30 mouse cellular contexts compared by ENCODE assay signal in genomic region chr2:153963334-153963733, GRCm38 (mm10). TPM values are rescaled to one million over a fixed set of nuclear protein-coding genes. Genes with fewer than 3 reads are reported as not detected.
DNase-seq lines count a peak whose midpoint lies in the region; ATAC-seq and TF ChIP-seq lines count a peak whose summit lies in the region.
"Had no signal": no experiment of that assay in that cellular context is flagged by ENCODE, and none has a peak within 500 bp of the region (broad histone marks: within the 10 kb centered on the region; RNA-seq: fewer than 3 reads in every experiment).

No protein-coding gene starts in this region.

- intact Hi-C loops in heart, postnatal 25 days (cut with DNase I): no loop called here

- H3K4me1 ChIP-seq in hindbrain, postnatal 0 days (ENCODE audit: insufficient read depth, low read length): no peaks in the 10 kb centered on the region
- no peaks in the 10 kb centered on the region for H3K4me1 ChIP-seq in hindbrain, embryonic 10.5 days (replicated peaks)
- no peaks in the 10 kb centered on the region for H3K4me1 ChIP-seq in intestine, postnatal 0 days (replicated peaks; ENCODE audit: control insufficient read depth, insufficient read depth, low read length)
- H3K4me1 ChIP-seq: kidney, embryonic 15.5 days; midbrain, embryonic 12.5 days had no signal

- H3K9me3 ChIP-seq in hindbrain, postnatal 0 days (ENCODE audit: low read length): no peaks in the 10 kb centered on the region
- H3K9me3 ChIP-seq in hindbrain, embryonic 10.5 days: no peaks in the 10 kb centered on the region
- H3K9me3 ChIP-seq in intestine, postnatal 0 days (ENCODE audit: control insufficient read depth): no peaks in the 10 kb centered on the region
- H3K9me3 ChIP-seq: kidney, embryonic 15.5 days; midbrain, embryonic 12.5 days had no signal

- H3K27ac ChIP-seq in hindbrain, postnatal 0 days: no peak overlapping the region
- no peak overlapping the region for H3K27ac ChIP-seq in hindbrain, embryonic 10.5 days
- no peak overlapping the region for H3K27ac ChIP-seq in intestine, postnatal 0 days (ENCODE audit: low read depth, low read length)
- H3K27ac ChIP-seq: kidney, embryonic 15.5 days; midbrain, embryonic 12.5 days had no signal

- H3K36me3 ChIP-seq in hindbrain, postnatal 0 days (ENCODE audit: insufficient read depth, low read length): no peaks in the 10 kb centered on the region
- H3K36me3 ChIP-seq in hindbrain, embryonic 10.5 days: no peaks in the 10 kb centered on the region
- no peaks in the 10 kb centered on the region for H3K36me3 ChIP-seq in intestine, postnatal 0 days (ENCODE audit: control insufficient read depth, insufficient read depth)
- H3K36me3 ChIP-seq: kidney, embryonic 15.5 days; midbrain, embryonic 12.5 days had no signal

- H3K4me3 ChIP-seq in hindbrain, postnatal 0 days (ENCODE audit: low read length): no peak overlapping the region
- H3K4me3 ChIP-seq in hindbrain, embryonic 10.5 days: no peak overlapping the region
- H3K4me3 ChIP-seq in intestine, postnatal 0 days (ENCODE audit: low read depth, low read length): no peak overlapping the region
- H3K4me3 ChIP-seq: kidney, embryonic 15.5 days; midbrain, embryonic 12.5 days had no signal

- no peak overlapping the region for H3K4me2 ChIP-seq in hindbrain, postnatal 0 days (ENCODE audit: low read depth, low read length)
- no peak overlapping the region for H3K4me2 ChIP-seq in intestine, postnatal 0 days (replicated peaks; ENCODE audit: low read depth)
- H3K4me2 ChIP-seq: heart, embryonic 11.5 days; kidney, embryonic 15.5 days; midbrain, embryonic 12.5 days had no signal

- WGBS in hindbrain, postnatal 0 days: 71% methylated on average over 1 of the region's 1 CpGs
- 88% methylated on average over 1 of the region's 1 CpGs for WGBS in hindbrain, embryonic 10.5 days
- WGBS in intestine, postnatal 0 days: 83% methylated on average over 1 of the region's 1 CpGs

- no peak overlapping the region for H3K9ac ChIP-seq in hindbrain, postnatal 0 days (replicated peaks; ENCODE audit: low read length)
- no peak overlapping the region for H3K9ac ChIP-seq in intestine, postnatal 0 days (ENCODE audit: low read depth, low read length)
- H3K9ac ChIP-seq: kidney, embryonic 15.5 days; midbrain, embryonic 12.5 days had no signal

- peak; percentile 38 for DNase-seq in hindbrain, postnatal 0 days (ENCODE audit: low spot score)
- no peak for DNase-seq in hindbrain, embryonic 10.5 days (ENCODE audit: low spot score)
- peak; percentile 25 to 28 for DNase-seq in right cerebral cortex, adult 2 months (ENCODE audit: low spot score in 2 of 2)
- DNase-seq in right cerebral cortex, postnatal 10 days (ENCODE audit: low spot score in 2 of 2): no peak
- peak; percentile 99 for DNase-seq in cerebellum, adult 9-10 months
- DNase-seq in heart, postnatal 25 days (ENCODE audit: low spot score): no peak
- DNase-seq in embryo, embryonic 9.5 days (ENCODE audit: extremely low spot score): no peak
- DNase-seq: embryo, embryonic 11 days; gastrocnemius, postnatal 14 days; heart, adult 11 months; kidney, adult 11 months; kidney, postnatal 36 days had no signal

- H3K27me3 ChIP-seq in hindbrain, postnatal 0 days (ENCODE audit: insufficient read depth, low read length): no peaks in the 10 kb centered on the region
- no peaks in the 10 kb centered on the region for H3K27me3 ChIP-seq in hindbrain, embryonic 10.5 days (ENCODE audit: insufficient read depth, poor library complexity, severe bottlenecking)
- no peaks in the 10 kb centered on the region for H3K27me3 ChIP-seq in intestine, postnatal 0 days (replicated peaks; ENCODE audit: control insufficient read depth, insufficient read depth, low read length)
- H3K27me3 ChIP-seq: kidney, embryonic 15.5 days; midbrain, embryonic 12.5 days had no signal

- ATAC-seq in hindbrain, postnatal 0 days: 0 out of 2 replicates have a peak, but pooled peaks have one; percentile 18
- ATAC-seq in intestine, postnatal 0 days: no peak
- ATAC-seq: CD4-positive, CD25-positive, alpha-beta regulatory T cell, adult 4 months; lung, postnatal 0 days had no signal

- no peak for TF ChIP-seq CTCF in hindbrain, postnatal 0 days (IDR thresholded peaks at IDR 0.05; ENCODE audit: low read depth)
- no peak for TF ChIP-seq CTCF in intestine, postnatal 0 days (IDR thresholded peaks at IDR 0.05; ENCODE audit: low read depth)

RNA-seq across cellular contexts. Expression of gene Bpifa6, which starts 11.4 kb away (rescaled TPM):
- not detected in 2 replicates for total RNA-seq in hindbrain, postnatal 0 days (2014; rRNA removed)
- not detected in 2 replicates for polyA plus RNA-seq in hindbrain, postnatal 0 days (2015; fragmentation: Nextera tagmentation; extraction: Ambion mirVana)
- not detected in 2 replicates for polyA plus RNA-seq in hindbrain, embryonic 10.5 days (2016; fragmentation: Nextera tagmentation; extraction: Ambion mirVana)
- total RNA-seq in heart, postnatal 25 days (2021): not detected
- polyA plus RNA-seq in intestine, postnatal 0 days (2015; fragmentation: Nextera tagmentation; extraction: Ambion mirVana): not detected in 2 replicates
- total RNA-seq: gastrocnemius, postnatal 14 days; left cerebral cortex, adult 8-10 months; liver, adult 2 months; megakaryocyte progenitor cell, adult 5-6 weeks; monocyte, adult 5-6 weeks; neutrophil, adult 5-6 weeks had no signal
- polyA plus RNA-seq: CD4-positive, CD25-positive, alpha-beta regulatory T cell, adult 4 months; embryonic facial prominence, embryonic 14.5 days; forebrain, embryonic 14.5 days; heart, embryonic 11.5 days; heart, postnatal 0 days; hindbrain, embryonic 11.5 days; kidney, embryonic 15.5 days; limb, embryonic 11.5 days; liver, adult 2 months; liver, embryonic 16.5 days; lung, postnatal 0 days; midbrain, embryonic 12.5 days; spleen, adult 2 months had no signal

RNA-seq across cellular contexts. Expression of gene Bpifb4, which starts 25.3 kb away (rescaled TPM):
- not detected in 2 replicates for total RNA-seq in hindbrain, postnatal 0 days (2014; rRNA removed)
- 0.16 TPM in 1 of 2 replicates, not detected in the other for polyA plus RNA-seq in hindbrain, postnatal 0 days (2015; fragmentation: Nextera tagmentation; extraction: Ambion mirVana)
- not detected in 2 replicates for polyA plus RNA-seq in hindbrain, embryonic 10.5 days (2016; fragmentation: Nextera tagmentation; extraction: Ambion mirVana)
- not detected for total RNA-seq in heart, postnatal 25 days (2021)
- not detected in 2 replicates for polyA plus RNA-seq in intestine, postnatal 0 days (2015; fragmentation: Nextera tagmentation; extraction: Ambion mirVana)
- total RNA-seq: gastrocnemius, postnatal 14 days; left cerebral cortex, adult 8-10 months; liver, adult 2 months; megakaryocyte progenitor cell, adult 5-6 weeks; monocyte, adult 5-6 weeks; neutrophil, adult 5-6 weeks had no signal
- polyA plus RNA-seq: CD4-positive, CD25-positive, alpha-beta regulatory T cell, adult 4 months; forebrain, embryonic 14.5 days; heart, embryonic 11.5 days; heart, postnatal 0 days; hindbrain, embryonic 11.5 days; kidney, embryonic 15.5 days; limb, embryonic 11.5 days; liver, adult 2 months; liver, embryonic 16.5 days; lung, postnatal 0 days; midbrain, embryonic 12.5 days; spleen, adult 2 months had no signal

RNA-seq across cellular contexts. Expression of gene Bpifa2, which starts 44.7 kb away (rescaled TPM):
- total RNA-seq in hindbrain, postnatal 0 days (2014; rRNA removed): 0.86 TPM in 1 of 2 replicates, not detected in the other
- not detected in 2 replicates for polyA plus RNA-seq in hindbrain, postnatal 0 days (2015; fragmentation: Nextera tagmentation; extraction: Ambion mirVana)
- polyA plus RNA-seq in hindbrain, embryonic 10.5 days (2016; fragmentation: Nextera tagmentation; extraction: Ambion mirVana): not detected in 2 replicates
- total RNA-seq in heart, postnatal 25 days (2021): not detected
- not detected in 2 replicates for polyA plus RNA-seq in intestine, postnatal 0 days (2015; fragmentation: Nextera tagmentation; extraction: Ambion mirVana)
- total RNA-seq: gastrocnemius, postnatal 14 days; left cerebral cortex, adult 8-10 months; liver, adult 2 months; megakaryocyte progenitor cell, adult 5-6 weeks; monocyte, adult 5-6 weeks; neutrophil, adult 5-6 weeks had no signal
- polyA plus RNA-seq: CD4-positive, CD25-positive, alpha-beta regulatory T cell, adult 4 months; forebrain, embryonic 14.5 days; heart, embryonic 11.5 days; heart, postnatal 0 days; hindbrain, embryonic 11.5 days; kidney, embryonic 15.5 days; limb, embryonic 11.5 days; liver, adult 2 months; liver, embryonic 16.5 days; lung, postnatal 0 days; midbrain, embryonic 12.5 days; spleen, adult 2 months had no signal

RNA-seq across cellular contexts. Expression of gene Bpifb3, which starts 45.3 kb away (rescaled TPM):
- not detected in 2 replicates for total RNA-seq in hindbrain, postnatal 0 days (2014; rRNA removed)
- polyA plus RNA-seq in hindbrain, postnatal 0 days (2015; fragmentation: Nextera tagmentation; extraction: Ambion mirVana): not detected in 2 replicates
- not detected in 2 replicates for polyA plus RNA-seq in hindbrain, embryonic 10.5 days (2016; fragmentation: Nextera tagmentation; extraction: Ambion mirVana)
- total RNA-seq in heart, postnatal 25 days (2021): not detected
- polyA plus RNA-seq in intestine, postnatal 0 days (2015; fragmentation: Nextera tagmentation; extraction: Ambion mirVana): not detected in 2 replicates
- total RNA-seq: gastrocnemius, postnatal 14 days; left cerebral cortex, adult 8-10 months; liver, adult 2 months; megakaryocyte progenitor cell, adult 5-6 weeks; monocyte, adult 5-6 weeks; neutrophil, adult 5-6 weeks had no signal
- polyA plus RNA-seq: CD4-positive, CD25-positive, alpha-beta regulatory T cell, adult 4 months; forebrain, embryonic 14.5 days; heart, embryonic 11.5 days; heart, postnatal 0 days; kidney, embryonic 15.5 days; limb, embryonic 11.5 days; liver, adult 2 months; liver, embryonic 16.5 days; lung, postnatal 0 days; midbrain, embryonic 12.5 days had no signal

Comparison
In these comparisons a context has a peak if more than half of its experiments do, and no peak if none do; other contexts are left out.
1. DNase-seq: peak in hindbrain, postnatal 0 days (single experiment), right cerebral cortex, adult 2 months (2 of 2) and cerebellum, adult 9-10 months (single experiment); none in hindbrain, embryonic 10.5 days (single experiment), right cerebral cortex, postnatal 10 days (0 of 2), heart, postnatal 25 days (single experiment) and embryo, embryonic 9.5 days (single experiment).